Mouse (Mus musculus) hematopoietic stem cell, adult 5-6 weeks (primary cell): ENCODE measurements around the gene Hmcn1. TPM values are rescaled to one million over a fixed set of nuclear protein-coding genes. Genes with fewer than 3 reads are reported as not detected.

Experiments used
- ATAC-seq, 2 experiments: fragments of 125-278 bp in 1 of 2; replicated peaks in 1 of 2; 2 replicates each; pipeline ENCODE4 v1.8.0; 2016 to 2017; ENCODE audit warnings: inconsistent platforms in 2 of 2, mild to moderate bottlenecking in 2 of 2, moderate number of reproducible peaks in 2 of 2, low read depth in 1 of 2, moderate TSS enrichment in 1 of 2; ENCODE audit not compliant: low FRiP score in 2 of 2, poor library complexity in 2 of 2, severe bottlenecking in 2 of 2, insufficient read depth in 1 of 2, low TSS enrichment in 1 of 2
- total RNA-seq: library from RNA; stranded (forward); fragments of 172-1452, 232-1000 nt; gene quantifications from 2 replicates; pipeline ENCODE4 v1.2.3, GENCODE M21; 2017

Hmcn1 gene
- total RNA-seq, 1 experiment from 2014 or later = 0.05 TPM

GRCm38 (mm10) chr1:150920860-150921259, 72.4 kb downstream of the Hmcn1 start:
- ATAC-seq = no peak

DNA sequence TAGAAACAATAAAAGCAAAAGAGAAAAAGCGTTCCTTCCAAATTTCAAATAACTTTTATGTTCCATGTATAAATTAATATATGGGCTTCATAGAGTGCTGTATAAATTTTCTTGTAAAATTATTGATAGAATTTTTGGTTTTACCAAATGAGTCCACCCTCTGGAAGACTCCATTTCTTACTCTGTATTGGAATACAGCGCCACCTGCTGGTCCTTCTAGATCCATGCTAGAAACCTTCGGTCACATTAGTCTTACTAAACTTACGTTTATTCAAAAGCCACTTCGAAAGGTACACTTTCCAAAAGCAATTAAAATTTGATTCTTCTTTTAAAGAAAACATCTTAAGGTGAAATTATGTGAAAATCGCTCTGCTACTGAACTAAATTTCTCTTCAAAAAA, 73.0 kb downstream of the Hmcn1 start:
- ATAC-seq = peak in 1 of 2 experiments; percentile 62; a peak in 1 of 4 replicates

DNA sequence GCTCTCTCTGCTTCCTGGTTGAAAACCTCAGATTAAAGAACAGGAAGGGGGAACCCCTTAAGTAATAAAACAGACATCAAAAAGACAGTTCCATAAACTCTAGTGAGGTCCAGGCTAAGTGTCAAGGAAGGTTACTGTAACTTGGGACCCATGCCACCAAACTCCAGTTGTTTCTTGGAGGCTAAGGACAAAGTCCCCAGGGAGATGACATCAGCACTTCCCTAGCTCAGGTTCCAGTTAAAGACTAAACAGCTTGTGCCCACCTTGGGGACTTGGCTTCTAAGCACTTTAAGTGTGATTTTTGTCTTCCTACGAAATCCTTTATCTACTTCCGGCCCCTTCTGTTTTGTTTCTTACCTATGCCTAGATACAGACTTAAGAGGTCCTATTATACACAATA, 78.3 kb downstream of the Hmcn1 start:
- peak; percentile 21 to 27; a peak in 2 of 4 replicates for ATAC-seq

DNA sequence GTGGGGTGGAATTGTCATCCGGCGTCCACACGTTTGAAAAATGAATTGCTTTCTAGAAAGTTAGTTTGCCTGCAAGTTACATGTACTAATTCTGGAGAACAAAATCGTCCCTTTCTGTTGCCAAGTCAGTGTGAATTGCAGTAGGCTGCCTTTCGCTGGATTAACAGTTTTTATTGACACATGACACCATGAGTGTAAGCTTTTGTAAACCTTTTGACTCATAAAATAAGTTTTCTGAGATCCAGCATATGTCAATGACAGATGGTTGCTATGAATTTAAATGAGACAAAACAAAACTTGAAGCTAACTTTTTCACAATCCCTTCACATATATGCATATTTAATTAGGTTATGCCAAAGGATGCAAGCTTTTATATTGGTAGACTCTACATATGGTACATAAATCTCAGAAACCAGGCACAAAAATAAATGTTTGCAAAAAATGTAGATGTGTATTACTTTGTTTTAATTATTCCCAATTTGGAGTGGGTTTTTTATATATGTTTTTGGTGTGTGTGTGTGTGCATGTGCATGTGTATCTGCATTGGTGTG, 79.6 kb downstream of the Hmcn1 start:
- no peak for ATAC-seq

- no peak for ATAC-seq
These were observed 83.6 kb downstream of the Hmcn1 start for GRCm38 (mm10) chr1:150909642-150910041.

DNA sequence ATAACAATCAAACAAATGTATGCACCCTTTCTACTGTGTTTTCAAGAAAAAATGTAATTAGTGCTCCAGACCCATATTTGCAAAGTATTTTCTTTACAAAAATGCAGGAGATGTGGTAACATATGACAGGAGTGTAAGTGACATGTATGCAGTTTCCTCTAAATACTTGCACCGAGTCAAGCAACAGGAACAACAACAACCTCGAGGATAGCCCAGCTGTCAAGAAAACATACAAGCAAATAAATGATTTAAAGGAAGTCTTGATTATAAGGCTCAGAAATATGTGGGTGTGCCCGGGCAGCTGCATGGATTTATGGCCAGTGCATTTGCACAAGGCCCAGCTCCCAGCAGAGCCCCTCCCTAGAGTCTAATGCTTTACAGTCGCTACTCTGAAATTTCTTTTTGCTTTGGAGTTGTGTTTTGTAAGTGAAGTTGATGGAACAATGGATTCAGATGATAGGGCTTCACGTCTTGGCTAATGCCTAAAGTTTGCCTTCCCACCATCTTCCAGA, 99.5 kb downstream of the Hmcn1 start:
- ATAC-seq = no peak

DNA sequence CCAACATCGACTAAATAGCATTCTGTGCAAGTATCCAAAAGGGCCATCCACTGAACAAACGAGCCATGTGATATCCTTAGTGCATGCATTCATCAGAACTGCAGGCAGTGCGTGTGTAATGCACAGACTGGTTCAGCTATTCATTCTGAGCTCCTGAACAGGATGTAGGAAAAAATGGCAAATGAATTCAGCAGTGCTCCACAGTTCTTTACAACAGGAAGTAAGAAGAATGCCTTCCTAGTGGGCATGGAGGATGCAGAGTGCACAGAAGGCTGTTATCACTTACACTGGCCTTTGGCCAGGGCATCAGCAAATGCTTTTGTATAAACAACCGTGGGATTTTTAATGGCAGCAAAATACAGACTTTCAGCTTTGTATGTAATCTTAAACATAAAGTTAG, 103.2 kb downstream of the Hmcn1 start:
- ATAC-seq = no peak

GRCm38 (mm10) chr1:150886267-150886666, 107.0 kb downstream of the Hmcn1 start:
- no peak for ATAC-seq

DNA sequence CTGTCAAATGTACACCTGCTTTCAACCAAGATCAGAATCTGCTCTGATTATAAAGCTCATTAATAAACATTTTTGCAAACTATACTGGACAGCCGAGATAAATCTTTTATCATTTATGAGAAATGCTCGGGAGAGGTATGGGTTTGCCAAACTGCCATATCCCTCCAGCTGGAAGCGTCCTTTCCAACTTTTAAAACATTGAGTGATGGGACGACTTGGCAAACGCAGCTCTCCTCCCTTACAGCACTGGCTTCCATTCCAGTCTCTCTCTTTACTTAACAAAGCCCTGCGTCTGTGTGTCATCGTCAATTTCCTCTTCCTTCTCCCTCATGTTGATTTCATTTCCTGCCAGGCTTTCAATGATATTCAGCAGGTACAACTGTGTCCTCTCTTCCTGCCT, 114.8 kb downstream of the Hmcn1 start:
- ATAC-seq = no peak

DNA sequence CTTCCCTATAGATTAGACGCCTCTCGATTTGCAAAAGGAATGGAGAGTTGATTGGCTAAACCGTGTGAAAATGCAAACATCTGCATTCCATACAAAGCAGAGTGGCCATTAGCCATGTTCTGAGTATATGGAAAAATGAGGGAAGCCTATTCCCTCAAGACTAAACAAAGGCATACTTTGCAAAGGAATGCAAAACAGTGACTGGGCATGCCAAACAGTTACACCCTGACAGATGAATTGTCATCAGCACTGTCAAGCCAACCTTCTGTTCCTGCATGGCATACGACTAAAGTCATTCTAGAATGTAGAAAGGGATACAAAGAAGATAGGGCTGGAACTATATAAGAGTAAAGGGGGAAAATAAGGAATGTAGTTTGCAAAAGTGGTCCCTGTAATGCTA, 115.3 kb downstream of the Hmcn1 start:
- ATAC-seq = no peak

- ATAC-seq = no peak
These were observed 119.2 kb downstream of the Hmcn1 start for GRCm38 (mm10) chr1:150874025-150874424.

- ATAC-seq = no peak
These were observed 120.0 kb downstream of the Hmcn1 start for GRCm38 (mm10) chr1:150873231-150873630.

GRCm38 (mm10) chr1:150872105-150872504, 121.1 kb downstream of the Hmcn1 start:
- ATAC-seq = no peak

GRCm38 (mm10) chr1:150869189-150869588, 124.0 kb downstream of the Hmcn1 start:
- ATAC-seq = no peak

GRCm38 (mm10) chr1:150866615-150867014, 126.6 kb downstream of the Hmcn1 start:
- ATAC-seq = no peak

GRCm38 (mm10) chr1:150857779-150858178, 135.5 kb downstream of the Hmcn1 start:
- ATAC-seq = no peak

GRCm38 (mm10) chr1:150833448-150833847, 159.8 kb downstream of the Hmcn1 start:
- no peak for ATAC-seq

- ATAC-seq = no peak
These were observed 163.4 kb downstream of the Hmcn1 start for GRCm38 (mm10) chr1:150829851-150830250.

DNA sequence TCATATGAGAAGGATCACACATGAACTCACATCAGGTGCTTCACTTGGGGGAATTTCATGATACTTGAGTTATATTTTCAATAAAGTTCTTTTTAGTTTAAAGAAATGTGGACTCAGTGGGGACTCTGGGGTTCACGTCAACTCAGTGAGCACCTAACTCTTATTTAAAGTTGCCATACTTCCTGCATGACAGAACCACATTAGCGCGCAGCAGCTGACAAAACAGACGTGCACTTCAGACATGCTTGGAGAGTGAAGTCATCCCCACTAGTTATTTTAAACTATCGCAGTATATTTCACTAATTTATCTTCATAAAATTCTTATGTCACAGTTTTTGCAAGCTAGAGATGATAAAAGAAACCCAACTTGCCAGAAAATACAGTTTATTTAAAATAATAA, 166.1 kb downstream of the Hmcn1 start:
- ATAC-seq = no peak
